Mouse (Mus musculus): Measurements from ENCODE around the gene Tnfsf12.

GRCm38 (mm10) chr11:69719423-69719822 is 23.8 kb upstream of the Tnfsf12 start:
- no peak; the same call in 1 of the 2 replicates for TF ChIP-seq CTCF (IDR thresholded peaks at IDR 0.05; ENCODE audit: extremely low read depth, insufficient read length, insufficient replicate concordance, low read depth, low read length)
- TF ChIP-seq POLR2A (IDR thresholded peaks at IDR 0.05; ENCODE audit: low read depth, low read length) = no peak
